Mouse (Mus musculus) spleen, adult 2 months (tissue): ENCODE data around the gene Tepp. TPM values are rescaled to one million over a fixed set of nuclear protein-coding genes. Genes with fewer than 3 reads are reported as not detected.
A peak's percentile ranks its signal among the peaks of the same experiment; 100 is the strongest.

Source experiments
- DNase-seq, 2 experiments: peaks; one replicate each; pipeline versions ENCODE4 v3.0.0 to v3.0.0-alpha.2; 2012 to 2021; ENCODE audit warnings: low spot score in 2 of 2, low read depth in 1 of 2
- H3K27ac ChIP-seq: fragments of 200-500 bp; 2 replicates; pipeline ENCODE4 v1.5.1; 2012; ENCODE audit warnings: low read length, inconsistent platforms; ENCODE audit not compliant: insufficient read depth
- H3K27me3 ChIP-seq: fragments of 200-500 bp; 2 replicates; pipeline ENCODE4 v1.6.1; 2012; ENCODE audit warnings: mild to moderate bottlenecking, moderate library complexity, low read length, inconsistent platforms; ENCODE audit not compliant: control insufficient read depth, insufficient read depth
- H3K36me3 ChIP-seq: fragments of 200-500 bp; 2 replicates; pipeline ENCODE4 v1.6.1; 2012; ENCODE audit warnings: mild to moderate bottlenecking, low read length, inconsistent platforms; ENCODE audit not compliant: control insufficient read depth, insufficient read depth
- H3K4me1 ChIP-seq: fragments of 200-500 bp; 2 replicates; pipeline ENCODE4 v1.6.1; 2011; ENCODE audit warnings: inconsistent platforms; ENCODE audit not compliant: control insufficient read depth, insufficient read depth, insufficient read length
- H3K4me3 ChIP-seq: fragments of 200-500 bp; 2 replicates; pipeline ENCODE4 v1.5.1; 2011; ENCODE audit warnings: mild to moderate bottlenecking, inconsistent platforms; ENCODE audit not compliant: insufficient read depth, insufficient read length; ENCODE audit errors: extremely low read depth
- CTCF ChIP-seq: fragments of 200-500 bp; IDR thresholded peaks from 2 replicates; pipeline ENCODE4 v1.5.1; 2011; ENCODE audit warnings: mild to moderate bottlenecking, inconsistent platforms; ENCODE audit not compliant: insufficient read depth, insufficient read length, insufficient replicate concordance; ENCODE audit errors: extremely low read depth
- POLR2A ChIP-seq: fragments of 200-500 bp; IDR thresholded peaks from 2 replicates; pipeline ENCODE4 v1.6.1; 2011; ENCODE audit warnings: low read depth, low read length, inconsistent platforms
- WGBS: fragments of 180-500 bp; shearing (Covaris S2); methylation state at CpG from one replicate; pipeline ENCODE4 v1.1.7; 2018; 5-methylcytosine and 5-hydroxymethylcytosine counted together
- polyA plus RNA-seq: library from polyadenylated mRNA; depleted of rRNA; stranded (reverse); fragments of >200 nt; gene quantifications from 2 replicates; pipeline ENCODE4 v1.2.3, GENCODE M21; 2012

Tepp gene
- polyA plus RNA-seq, 1 experiment: 0.39 TPM

GRCm38 (mm10) chr8:95352151-95352870 lies 41.9 kb downstream of the Tepp start, which contains the start of gene Mmp15:
Gene Mmp15 (plus strand): TSS chr8:95352268.
- peaks cover 10% of the 10 kb centered on the region for H3K4me1 ChIP-seq
- H3K27ac ChIP-seq: no peak within 1 kb of the TSS
- no peak for TF ChIP-seq POLR2A
- no peak for TF ChIP-seq CTCF
- DNase-seq: no peak
- WGBS: under 1% methylated on average over 80 of the region's 80 CpGs
- H3K27me3 ChIP-seq: peaks cover 10% of the 10 kb centered on the region
- H3K4me3 ChIP-seq: peak within 1 kb of the TSS; percentile 35; the same call in 1 of the 2 replicates
- H3K36me3 ChIP-seq: no peaks in the 10 kb centered on the region

DNA sequence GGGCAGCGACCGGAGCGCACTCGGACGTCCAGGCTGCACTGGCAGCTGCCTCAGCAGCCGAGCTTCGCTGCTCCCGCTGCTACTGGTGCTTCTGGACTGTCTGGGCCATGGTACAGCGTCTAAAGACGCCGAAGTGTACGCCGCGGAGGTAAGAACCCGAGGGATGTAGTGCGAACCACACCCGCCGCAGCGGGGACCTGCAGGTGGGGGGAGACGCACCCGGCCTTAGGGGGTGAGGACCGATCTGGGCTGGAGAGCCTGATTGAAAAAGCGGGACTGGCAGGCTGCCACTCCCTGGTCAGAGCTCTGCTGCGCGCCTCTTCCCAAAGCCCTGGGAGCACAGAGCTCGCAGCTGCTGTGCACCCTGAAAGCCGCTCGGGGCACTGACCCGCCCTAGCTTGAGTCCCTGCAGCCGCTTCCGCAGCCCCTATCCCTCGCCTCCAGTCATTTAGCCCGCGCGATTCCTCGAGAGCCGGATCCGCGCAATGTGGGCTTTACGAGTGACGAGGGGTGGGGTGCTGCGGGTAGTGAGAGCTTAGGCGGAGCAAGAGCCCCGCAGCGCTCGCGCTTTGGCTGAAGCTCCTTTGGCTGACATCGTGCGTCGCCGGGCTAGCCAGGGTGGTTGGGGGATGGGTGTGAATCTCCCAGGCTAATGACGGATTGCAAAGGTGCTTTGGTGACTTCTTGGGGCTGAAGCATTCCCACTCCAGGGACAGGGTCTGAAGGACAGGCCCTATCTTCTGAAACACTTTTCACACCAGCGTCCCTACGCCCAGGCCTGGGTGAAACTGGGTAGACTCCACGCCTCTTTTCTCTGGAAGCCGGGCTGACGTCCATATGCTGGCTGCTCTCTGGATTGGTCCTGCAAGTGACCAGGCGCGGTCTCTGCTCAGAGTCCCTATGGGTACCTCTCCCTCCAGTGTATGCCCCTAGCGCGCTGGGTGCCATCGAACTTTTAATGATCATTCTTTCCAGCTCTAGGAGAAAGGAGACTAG lies 42.8 kb downstream of the Tepp start:
- WGBS: 14% methylated on average over 62 of the region's 62 CpGs
- Histone ChIP-seq H3K4me3 (peak overlapping the region; percentile 35; the same call in 1 of the 2 replicates), H3K36me3 (no peaks in the 10 kb centered on the region), H3K27ac (no peak overlapping the region), H3K27me3 (peaks cover 10% of the 10 kb centered on the region), H3K4me1 (peaks cover 10% of the 10 kb centered on the region)
- no peak for DNase-seq
- no peak for TF ChIP-seq POLR2A
- TF ChIP-seq CTCF: no peak

GRCm38 (mm10) chr8:95354606-95355005 lies 44.2 kb downstream of the Tepp start:
- DNase-seq: no peak
- WGBS: 88% methylated on average over 2 of the region's 2 CpGs
- H3K27me3 ChIP-seq: peaks cover 10% of the 10 kb centered on the region
- peaks cover 6% of the 10 kb centered on the region; the same call in 1 of the 2 replicates for H3K4me1 ChIP-seq
- no peak overlapping the region for H3K27ac ChIP-seq
- TF ChIP-seq CTCF (no peak), POLR2A (no peak)
- H3K4me3 ChIP-seq: no peak overlapping the region
- H3K36me3 ChIP-seq: no peaks in the 10 kb centered on the region

DNA sequence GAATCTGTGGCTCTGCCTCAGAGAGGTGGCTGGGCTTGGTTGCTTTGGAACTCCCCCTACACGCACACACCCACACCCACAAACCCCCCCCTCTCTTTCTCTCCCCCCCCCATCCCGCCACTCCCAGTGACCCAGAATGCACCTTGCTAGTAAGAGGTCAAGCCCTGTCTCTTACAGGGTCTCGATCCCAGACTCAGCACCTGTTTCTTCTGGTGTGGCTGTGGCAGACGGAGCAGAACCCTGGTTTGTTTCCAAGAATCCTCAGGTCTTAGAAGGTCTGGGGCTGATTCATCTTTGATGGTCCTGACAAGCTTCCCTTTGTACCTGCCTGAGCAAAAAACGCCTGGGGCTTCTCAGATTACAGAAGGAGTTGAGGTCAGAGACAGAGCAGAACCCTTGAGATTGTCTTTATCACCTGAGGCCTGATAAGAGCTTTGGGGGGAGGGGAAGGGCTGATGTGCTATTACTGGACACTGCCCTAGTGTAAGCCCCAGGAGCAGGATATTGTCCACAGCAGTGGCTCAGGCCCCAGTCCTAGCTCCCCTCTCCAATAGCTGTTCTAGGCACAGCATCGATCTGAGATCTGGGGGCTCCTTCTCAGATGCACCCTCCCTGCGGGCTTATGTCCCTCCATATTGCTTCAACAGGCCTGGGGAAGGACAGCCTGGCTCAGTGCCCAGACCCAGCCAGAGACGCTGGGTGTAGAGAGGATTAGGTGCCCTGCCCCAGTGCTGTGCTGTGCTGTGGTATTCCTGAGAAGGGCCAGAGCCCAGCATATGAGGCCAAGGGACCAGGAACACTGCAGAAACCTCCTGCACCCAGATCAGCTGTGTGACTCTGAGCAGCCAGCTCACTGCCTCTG lies 48.4 kb downstream of the Tepp start:
- peaks cover 7% of the 10 kb centered on the region; the same call in 1 of the 2 replicates for H3K4me1 ChIP-seq
- 71% methylated on average over 8 of the region's 8 CpGs for WGBS
- DNase-seq: no peak
- TF ChIP-seq POLR2A (no peak), CTCF (no peak)
- H3K4me3 ChIP-seq: no peak overlapping the region
- H3K27ac ChIP-seq: no peak overlapping the region
- H3K36me3 ChIP-seq: no peaks in the 10 kb centered on the region
- H3K27me3 ChIP-seq: no peaks in the 10 kb centered on the region

DNA sequence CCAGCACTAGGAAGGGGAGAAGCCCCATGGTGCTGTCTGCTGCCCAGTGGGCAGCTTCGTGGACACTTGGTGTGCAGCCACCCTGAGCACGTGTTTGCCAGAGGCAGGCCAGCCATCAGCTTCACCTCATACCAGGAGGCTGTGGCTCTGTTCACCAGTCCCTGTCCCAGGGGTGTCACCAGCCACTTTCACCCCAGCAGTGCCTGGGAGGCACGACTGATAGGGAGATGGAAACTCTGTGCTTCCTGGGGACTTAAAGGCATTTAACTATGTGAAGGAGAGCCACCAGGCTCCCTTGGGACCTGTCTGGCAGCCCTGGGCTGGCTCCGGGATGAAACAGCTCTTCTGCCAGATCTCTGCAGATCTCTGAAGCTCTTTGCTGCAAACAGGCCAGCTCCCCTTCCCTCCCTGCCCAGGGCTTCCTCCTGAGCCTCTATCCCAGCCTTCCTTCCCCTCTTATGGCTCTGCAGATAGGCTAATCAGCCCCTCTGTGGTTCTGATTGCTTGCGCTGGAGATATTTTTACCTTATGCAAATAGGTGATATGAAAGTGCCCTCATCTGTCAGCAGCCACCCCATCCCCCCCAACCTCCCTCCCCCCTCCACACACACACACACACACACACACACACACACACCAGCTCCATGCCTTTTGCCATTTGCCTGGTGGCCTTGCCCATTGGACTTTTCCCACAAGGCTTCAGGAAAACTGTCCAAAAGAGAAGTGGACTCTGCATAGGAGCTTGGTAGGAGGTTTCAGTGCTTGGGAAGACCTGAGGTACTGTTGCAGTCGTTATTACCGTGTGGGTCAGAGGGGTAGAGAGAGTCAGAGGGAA lies 50.0 kb downstream of the Tepp start:
- Histone ChIP-seq H3K4me1 (peaks cover 7% of the 10 kb centered on the region; the same call in 1 of the 2 replicates), H3K36me3 (no peaks in the 10 kb centered on the region), H3K4me3 (no peak overlapping the region), H3K27ac (no peak overlapping the region), H3K27me3 (no peaks in the 10 kb centered on the region)
- 51% methylated on average over 7 of the region's 7 CpGs for WGBS
- no peak for DNase-seq
- TF ChIP-seq POLR2A: no peak
- TF ChIP-seq CTCF: no peak
